Mouse (Mus musculus) layer of hippocampus, adult 9-11 months (tissue): ENCODE measurements around the gene Rasa4.
"Not testable (repeated sequence)": the region's sequence is repeated elsewhere in the genome, so short reads cannot be mapped to it uniquely, and the experiment has no call there.

Experiments
- DNase-seq: peaks from one replicate; pipeline ENCODE4 v3.0.0; 2022

The Rasa4 gene

GRCm38 (mm10) chr5:136083669-136084107 lies at the start of gene Rasa4:
TSS of gene Rasa4 (plus strand) at chr5:136083916.
- DNase-seq = peak; percentile 96

GRCm38 (mm10) chr5:136034868-136035267 lies 48.8 kb upstream of the Rasa4 start:
- DNase-seq = no peak

- no peak for DNase-seq
Observed at GRCm38 (mm10) chr5:136035285-136035684, 48.4 kb upstream of the Rasa4 start.

GRCm38 (mm10) chr5:136036667-136037066 lies 47.0 kb upstream of the Rasa4 start:
- no peak for DNase-seq

- no peak for DNase-seq
Observed at GRCm38 (mm10) chr5:136038258-136039214, 45.2 kb upstream of the Rasa4 start, which contains the start of gene Upk3b. TSS of gene Upk3b (plus strand) at chr5:136038496.

- DNase-seq = no peak
Observed at GRCm38 (mm10) chr5:136040210-136040609, 43.5 kb upstream of the Rasa4 start.

- no peak for DNase-seq
Observed at GRCm38 (mm10) chr5:136041260-136041659, 42.5 kb upstream of the Rasa4 start.

- no peak for DNase-seq
Observed at GRCm38 (mm10) chr5:136041666-136042065, 42.0 kb upstream of the Rasa4 start.

- DNase-seq = no peak
Observed at GRCm38 (mm10) chr5:136044865-136045264, 38.9 kb upstream of the Rasa4 start.

GRCm38 (mm10) chr5:136045408-136045807 lies 38.3 kb upstream of the Rasa4 start:
- no peak for DNase-seq

GRCm38 (mm10) chr5:136045987-136046386 lies 37.7 kb upstream of the Rasa4 start:
- DNase-seq = peak; percentile 62

GRCm38 (mm10) chr5:136048541-136048940 lies 35.2 kb upstream of the Rasa4 start:
- DNase-seq = not testable (repeated sequence)

- no peak for DNase-seq
Observed at GRCm38 (mm10) chr5:136049926-136050325, 33.8 kb upstream of the Rasa4 start.

- DNase-seq = peak; percentile 20
Observed at GRCm38 (mm10) chr5:136051231-136052085, 32.3 kb upstream of the Rasa4 start.

- no peak for DNase-seq
Observed at GRCm38 (mm10) chr5:136052861-136053655, 30.7 kb upstream of the Rasa4 start.

- DNase-seq = no peak
Observed at GRCm38 (mm10) chr5:136054301-136055077, 29.2 kb upstream of the Rasa4 start, which contains the start of gene Upk3bl. TSS of gene Upk3bl (plus strand) at chr5:136054492.

- no peak for DNase-seq
Observed at GRCm38 (mm10) chr5:136056062-136056461, 27.7 kb upstream of the Rasa4 start.

- DNase-seq = no peak
Observed at GRCm38 (mm10) chr5:136057085-136057484, 26.6 kb upstream of the Rasa4 start.

- DNase-seq = peak; percentile 45
Observed at GRCm38 (mm10) chr5:136061567-136061966, 22.1 kb upstream of the Rasa4 start.

GRCm38 (mm10) chr5:136063920-136064319 lies 19.8 kb upstream of the Rasa4 start:
- no peak for DNase-seq

GRCm38 (mm10) chr5:136066404-136067148 lies 17.1 kb upstream of the Rasa4 start:
- not testable (repeated sequence) for DNase-seq
